Mouse (Mus musculus): ENCODE data around the gene Ryr3. TPM values are rescaled to one million over a fixed set of nuclear protein-coding genes. Genes with fewer than 3 reads are reported as not detected.

Ryr3 gene
- polyA plus RNA-seq, 1 experiment from 2014 or later, result 0.01 TPM

DNA sequence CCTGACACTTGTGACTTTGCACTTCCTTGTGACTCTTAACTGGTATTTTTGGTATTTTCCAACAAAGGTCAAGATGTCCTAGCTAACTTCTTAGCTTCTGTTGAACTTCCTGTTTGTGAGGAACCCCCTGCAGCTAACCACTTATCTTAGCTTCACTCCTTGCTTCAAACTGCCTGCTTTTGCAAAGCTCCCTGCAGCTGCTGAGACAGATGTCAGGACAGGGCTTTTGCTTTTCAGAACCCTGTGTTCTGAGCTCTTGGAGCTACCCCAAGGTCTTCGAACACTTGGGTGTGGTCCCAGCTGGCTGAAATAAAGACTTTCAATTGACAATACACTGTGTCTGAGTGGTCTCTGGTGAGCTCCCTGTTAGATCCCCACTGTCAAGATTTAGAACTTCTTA is 540.2 kb downstream of the Ryr3 start:
- peak; percentile 65 for ATAC-seq
- no peak overlapping the region for H3K9ac ChIP-seq

DNA sequence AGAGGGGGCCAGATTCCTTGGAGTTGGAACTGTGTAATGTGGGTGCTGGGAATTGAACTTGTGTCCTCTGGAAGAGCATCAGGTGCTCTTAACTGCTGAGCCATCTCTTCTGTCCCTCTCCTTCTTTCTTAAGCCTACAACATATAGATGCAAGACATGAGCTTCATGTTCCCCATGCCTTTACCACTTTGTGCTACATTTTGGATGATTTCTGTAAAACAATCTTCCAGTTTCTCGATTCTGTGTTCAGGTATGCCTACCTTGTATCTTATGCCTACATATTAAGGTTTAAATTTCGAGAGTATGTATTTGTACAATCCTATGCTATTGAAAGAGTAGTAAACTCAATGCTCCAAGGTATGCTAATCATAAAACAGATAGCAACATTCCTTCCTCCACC is 540.7 kb downstream of the Ryr3 start:
- no peaks in the 10 kb centered on the region for H3K4me1 ChIP-seq
- no peak overlapping the region for H3K9ac ChIP-seq
- no peak overlapping the region for H3K27ac ChIP-seq
- H3K9me3 ChIP-seq (replicated peaks), result no peaks in the 10 kb centered on the region
- no peak overlapping the region for H3K4me3 ChIP-seq
- no peaks in the 10 kb centered on the region for H3K36me3 ChIP-seq
- WGBS (ENCODE audit: insufficient replicate concordance), result 68% methylated on average over 2 of the region's 2 CpGs
- H3K27me3 ChIP-seq (replicated peaks), result no peaks in the 10 kb centered on the region
- ATAC-seq, result no peak
- H3K4me2 ChIP-seq, result no peak overlapping the region

More for the DNA sequence above, 540.2 kb downstream of the Ryr3 start:
- Histone ChIP-seq H3K4me2 (no peak overlapping the region), H3K27me3 (replicated peaks) (no peaks in the 10 kb centered on the region), H3K9me3 (replicated peaks) (no peaks in the 10 kb centered on the region), H3K36me3 (no peaks in the 10 kb centered on the region), H3K27ac (no peak overlapping the region), H3K4me3 (no peak overlapping the region), H3K4me1 (no peaks in the 10 kb centered on the region)
- WGBS (ENCODE audit: insufficient replicate concordance), result 11% methylated on average over 1 of the region's 1 CpGs

GRCm38 (mm10) chr2:112669461-112669860 is 547.4 kb downstream of the Ryr3 start:
- Histone ChIP-seq H3K4me2 (no peak overlapping the region), H3K27ac (no peak overlapping the region), H3K36me3 (no peaks in the 10 kb centered on the region), H3K9ac (no peak overlapping the region), H3K4me1 (no peaks in the 10 kb centered on the region), H3K9me3 (replicated peaks) (no peaks in the 10 kb centered on the region), H3K4me3 (no peak overlapping the region), H3K27me3 (replicated peaks) (no peaks in the 10 kb centered on the region)
- ATAC-seq, result no peak
- 24% methylated on average over 3 of the region's 3 CpGs for WGBS (ENCODE audit: insufficient replicate concordance)

DNA sequence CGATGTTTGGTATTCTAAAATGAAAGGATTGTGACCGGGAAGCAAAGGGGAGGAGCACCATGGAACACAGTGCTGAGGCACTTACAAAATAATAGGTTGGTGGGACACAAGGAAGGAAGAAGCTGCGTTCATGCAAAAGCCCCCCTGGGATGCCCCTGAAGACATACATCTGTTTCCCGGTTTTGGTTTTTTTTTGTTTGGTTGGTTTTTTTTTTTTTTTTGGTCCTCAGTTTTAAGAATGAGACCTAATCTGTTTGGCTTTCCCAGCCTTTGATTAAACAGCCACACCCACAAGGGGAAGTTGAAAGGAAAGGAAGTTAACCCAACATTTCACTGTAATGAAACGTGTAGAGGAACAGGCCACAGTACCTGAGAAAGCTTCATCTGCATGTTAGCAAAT is 560.8 kb downstream of the Ryr3 start:
- no peak for ATAC-seq
- Histone ChIP-seq H3K27ac (no peak overlapping the region), H3K9me3 (replicated peaks) (no peaks in the 10 kb centered on the region), H3K27me3 (replicated peaks) (no peaks in the 10 kb centered on the region), H3K4me1 (no peaks in the 10 kb centered on the region), H3K4me2 (no peak overlapping the region), H3K36me3 (no peaks in the 10 kb centered on the region), H3K4me3 (no peak overlapping the region), H3K9ac (no peak overlapping the region)
- WGBS (ENCODE audit: insufficient replicate concordance), result 52% methylated on average over 5 of the region's 5 CpGs

GRCm38 (mm10) chr2:112653836-112654235 is 563.1 kb downstream of the Ryr3 start:
- H3K9me3 ChIP-seq (replicated peaks), result no peaks in the 10 kb centered on the region
- ATAC-seq, result no peak
- H3K27me3 ChIP-seq (replicated peaks), result no peaks in the 10 kb centered on the region
- no peaks in the 10 kb centered on the region for H3K4me1 ChIP-seq
- H3K36me3 ChIP-seq, result no peaks in the 10 kb centered on the region
- whole genome bisulfite sequencing (ENCODE audit: insufficient replicate concordance), result 58% methylated on average over 3 of the region's 3 CpGs
- H3K27ac ChIP-seq, result no peak overlapping the region
- H3K4me2 ChIP-seq, result no peak overlapping the region
- H3K9ac ChIP-seq, result no peak overlapping the region
- H3K4me3 ChIP-seq, result no peak overlapping the region

- H3K4me2 ChIP-seq, result no peak overlapping the region
- H3K4me3 ChIP-seq, result no peak overlapping the region
- no peak for ATAC-seq
- no peak overlapping the region for H3K9ac ChIP-seq
- no peaks in the 10 kb centered on the region for H3K9me3 ChIP-seq (replicated peaks)
- H3K4me1 ChIP-seq, result no peaks in the 10 kb centered on the region
- H3K27me3 ChIP-seq (replicated peaks), result no peaks in the 10 kb centered on the region
- H3K36me3 ChIP-seq, result 0 out of 2 replicates have a peak, but pooled peaks cover under 1% of the 10 kb centered on the region
- WGBS (ENCODE audit: insufficient replicate concordance), result 84% methylated on average over 5 of the region's 5 CpGs
- H3K27ac ChIP-seq, result no peak overlapping the region
Observed at GRCm38 (mm10) chr2:112637206-112637605, 579.7 kb downstream of the Ryr3 start.

DNA sequence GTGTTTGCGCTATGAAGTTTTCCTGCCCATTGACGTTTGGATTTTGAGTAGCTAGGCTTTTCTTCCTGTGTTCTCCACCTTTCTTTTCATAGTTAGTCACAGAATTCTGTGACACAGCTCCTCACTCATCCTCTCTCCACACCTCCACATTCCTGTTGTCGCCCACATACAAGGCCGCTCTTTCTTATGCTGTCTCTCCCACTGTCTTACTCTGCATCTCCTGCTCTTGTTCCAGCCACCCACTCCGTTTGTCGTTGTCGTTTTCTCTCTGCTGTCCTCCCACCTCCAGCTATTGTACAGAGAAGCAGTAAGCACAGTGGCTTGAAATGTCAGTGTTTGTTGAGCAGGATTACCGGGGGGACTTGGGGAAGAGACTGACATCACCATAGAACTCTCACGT is 584.4 kb downstream of the Ryr3 start:
- no peak for ATAC-seq
- no peak overlapping the region for H3K27ac ChIP-seq
- no peaks in the 10 kb centered on the region for H3K4me1 ChIP-seq
- no peak overlapping the region for H3K4me3 ChIP-seq
- H3K9me3 ChIP-seq (replicated peaks), result no peaks in the 10 kb centered on the region
- no peaks in the 10 kb centered on the region for H3K27me3 ChIP-seq (replicated peaks)
- whole genome bisulfite sequencing (ENCODE audit: insufficient replicate concordance), result 83% methylated on average over 9 of the region's 9 CpGs
- peaks cover 16% of the 10 kb centered on the region for H3K36me3 ChIP-seq
- H3K4me2 ChIP-seq, result no peak overlapping the region
- no peak overlapping the region for H3K9ac ChIP-seq

DNA sequence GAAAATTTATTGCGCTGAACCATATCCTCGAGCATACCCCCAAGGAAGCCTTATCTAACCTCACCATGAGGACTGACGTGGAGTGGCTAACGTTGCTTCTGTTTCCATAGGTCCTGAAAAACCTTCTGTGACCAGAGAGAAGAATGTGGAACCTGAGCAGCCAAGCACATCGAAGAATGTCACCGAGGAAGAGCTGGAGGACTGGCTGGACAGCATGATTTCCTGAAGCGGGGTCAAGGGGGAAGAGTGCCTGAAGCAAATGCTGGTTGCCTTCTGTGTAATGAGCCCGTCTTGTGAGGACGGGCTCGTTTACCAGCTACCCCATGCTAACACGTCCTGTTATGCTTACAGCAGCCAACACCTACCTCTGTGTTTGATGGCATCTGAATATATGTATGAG is 586.2 kb downstream of the Ryr3 start:
- Histone ChIP-seq H3K4me2 (no peak overlapping the region), H3K9ac (no peak overlapping the region), H3K4me3 (no peak overlapping the region), H3K27ac (no peak overlapping the region), H3K9me3 (replicated peaks) (no peaks in the 10 kb centered on the region), H3K36me3 (peaks cover 16% of the 10 kb centered on the region), H3K4me1 (no peaks in the 10 kb centered on the region), H3K27me3 (replicated peaks) (no peaks in the 10 kb centered on the region)
- 71% methylated on average over 11 of the region's 11 CpGs for WGBS (ENCODE audit: insufficient replicate concordance)
- no peak for ATAC-seq

DNA sequence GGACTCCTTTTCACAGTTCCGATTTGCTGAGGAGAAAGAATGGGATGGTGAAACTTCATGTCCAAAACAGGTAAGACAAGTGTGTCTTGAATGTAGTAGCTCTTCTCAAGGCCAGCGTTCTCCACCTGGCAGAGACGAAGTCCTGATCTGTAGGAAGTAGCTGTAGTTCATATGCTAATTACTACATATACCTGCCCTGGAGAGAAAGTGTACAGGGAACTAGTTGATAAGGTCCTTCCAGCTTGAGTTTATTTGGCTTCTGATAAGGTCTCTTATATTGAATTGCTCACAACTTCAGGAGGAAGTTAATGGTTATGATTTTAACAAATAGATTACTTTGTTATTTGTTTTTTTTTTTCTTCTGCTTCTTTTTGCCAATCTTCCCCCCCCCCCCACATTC is 591.7 kb downstream of the Ryr3 start:
- no peak overlapping the region for H3K9ac ChIP-seq
- WGBS (ENCODE audit: insufficient replicate concordance), result 77% methylated on average over 3 of the region's 3 CpGs
- no peak for ATAC-seq
- no peaks in the 10 kb centered on the region; the same call in 1 of the 2 replicates for H3K4me1 ChIP-seq
- H3K27me3 ChIP-seq (replicated peaks), result no peaks in the 10 kb centered on the region
- H3K27ac ChIP-seq, result no peak overlapping the region
- H3K36me3 ChIP-seq, result no peaks in the 10 kb centered on the region
- no peaks in the 10 kb centered on the region for H3K9me3 ChIP-seq (replicated peaks)
- no peak overlapping the region for H3K4me3 ChIP-seq
- H3K4me2 ChIP-seq, result no peak overlapping the region

- Histone ChIP-seq H3K9ac (no peak overlapping the region), H3K4me3 (no peak overlapping the region), H3K4me1 (no peaks in the 10 kb centered on the region; the same call in 1 of the 2 replicates), H3K27ac (no peak overlapping the region), H3K9me3 (replicated peaks) (no peaks in the 10 kb centered on the region), H3K4me2 (no peak overlapping the region), H3K36me3 (no peaks in the 10 kb centered on the region), H3K27me3 (replicated peaks) (no peaks in the 10 kb centered on the region)
- no peak; the same call in 1 of the 2 replicates for ATAC-seq
- WGBS (ENCODE audit: insufficient replicate concordance), result 50% methylated on average over 3 of the region's 3 CpGs
Observed at GRCm38 (mm10) chr2:112617206-112617605, 599.7 kb downstream of the Ryr3 start.

GRCm38 (mm10) chr2:112614375-112614774 is 602.5 kb downstream of the Ryr3 start:
- ATAC-seq, result no peak
- no peak overlapping the region for H3K27ac ChIP-seq
- no peak overlapping the region for H3K4me2 ChIP-seq
- H3K4me1 ChIP-seq, result no peaks in the 10 kb centered on the region
- H3K27me3 ChIP-seq (replicated peaks), result no peaks in the 10 kb centered on the region
- WGBS (ENCODE audit: insufficient replicate concordance), result 74% methylated on average over 7 of the region's 7 CpGs
- no peaks in the 10 kb centered on the region for H3K9me3 ChIP-seq (replicated peaks)
- H3K4me3 ChIP-seq, result no peak overlapping the region
- H3K9ac ChIP-seq, result no peak overlapping the region
- no peaks in the 10 kb centered on the region for H3K36me3 ChIP-seq

GRCm38 (mm10) chr2:112612628-112613027 is 604.3 kb downstream of the Ryr3 start:
- Histone ChIP-seq H3K4me3 (no peak overlapping the region), H3K9me3 (replicated peaks) (no peaks in the 10 kb centered on the region), H3K27me3 (replicated peaks) (no peaks in the 10 kb centered on the region), H3K36me3 (no peaks in the 10 kb centered on the region), H3K4me2 (no peak overlapping the region), H3K9ac (no peak overlapping the region), H3K4me1 (no peaks in the 10 kb centered on the region), H3K27ac (no peak overlapping the region)
- 68% methylated on average over 3 of the region's 3 CpGs for WGBS (ENCODE audit: insufficient replicate concordance)
- ATAC-seq, result no peak

DNA sequence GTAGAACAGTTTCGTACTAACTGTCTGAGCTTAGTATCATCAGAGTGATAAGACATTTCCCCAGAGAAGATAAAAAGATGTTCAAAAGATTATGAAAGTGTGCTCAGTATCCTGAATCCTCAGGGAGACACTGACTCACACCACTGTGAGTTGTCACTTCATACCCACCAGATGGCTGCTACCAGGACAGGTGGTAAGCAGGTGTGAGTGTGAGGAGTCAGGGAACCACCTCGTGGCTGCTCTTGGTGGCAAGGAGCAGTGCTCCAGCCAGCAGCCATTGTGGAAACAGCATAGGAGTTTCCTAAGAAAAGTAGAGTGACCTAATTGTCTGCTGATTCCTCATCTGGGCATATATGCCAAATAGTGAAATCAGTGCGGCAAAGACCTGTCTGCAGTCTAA is 610.4 kb downstream of the Ryr3 start:
- no peak overlapping the region for H3K4me3 ChIP-seq
- no peaks in the 10 kb centered on the region for H3K9me3 ChIP-seq (replicated peaks)
- no peak overlapping the region for H3K4me2 ChIP-seq
- H3K27me3 ChIP-seq (replicated peaks), result no peaks in the 10 kb centered on the region
- H3K4me1 ChIP-seq, result no peaks in the 10 kb centered on the region
- WGBS (ENCODE audit: insufficient replicate concordance), result 68% methylated on average over 3 of the region's 3 CpGs
- H3K9ac ChIP-seq, result no peak overlapping the region
- H3K36me3 ChIP-seq, result no peaks in the 10 kb centered on the region
- no peak overlapping the region for H3K27ac ChIP-seq
- no peak for ATAC-seq
